Mouse (Mus musculus) MEL (cell line): ENCODE measurements around the gene Mslnl. TPM values are rescaled to one million over a fixed set of nuclear protein-coding genes. Genes with fewer than 3 reads are reported as not detected.

ENCODE experiments used
- DNase-seq: peaks from one replicate; pipeline ENCODE4 v3.0.0; 2011; ENCODE audit warnings: low read depth, low spot score
- H3K27ac ChIP-seq: 2 replicates; pipeline ENCODE4 v1.5.1; 2012; ENCODE audit warnings: low read depth, mild to moderate bottlenecking, control low read depth, low read length, moderate library complexity; ENCODE audit not compliant: control insufficient read depth
- H3K27me3 ChIP-seq, 2 experiments: fragments of 150-350 bp in 1 of 2; sonication (generic) in 1 of 2; 2 replicates each; pipeline ENCODE4 v1.6.1; 2012; ENCODE audit warnings: low read length in 2 of 2, mild to moderate bottlenecking in 2 of 2, improper control_type of control experiment in 1 of 2, moderate library complexity in 1 of 2; ENCODE audit not compliant: insufficient read depth in 2 of 2, control insufficient read depth in 1 of 2
- H3K36me3 ChIP-seq, 2 experiments: 2 replicates each; pipeline ENCODE4 v1.6.1; 2012 to 2014; ENCODE audit warnings: low read length in 2 of 2, improper control_type of control experiment in 1 of 2, inconsistent platforms in 1 of 2, mild to moderate bottlenecking in 1 of 2; ENCODE audit not compliant: insufficient read depth in 2 of 2, control insufficient read depth in 1 of 2
- H3K4me1 ChIP-seq, 2 experiments: fragments of 150-350 bp in 1 of 2; sonication (generic) in 1 of 2; 2 replicates each; pipeline ENCODE4 v1.6.1; 2012; ENCODE audit warnings: low read length in 2 of 2, improper control_type of control experiment in 1 of 2, mild to moderate bottlenecking in 1 of 2; ENCODE audit not compliant: insufficient read depth in 2 of 2, control insufficient read depth in 1 of 2
- H3K4me3 ChIP-seq, 2 experiments: fragments of 150-350 bp in 1 of 2; sonication (generic) in 1 of 2; 2 replicates each; pipeline ENCODE4 v1.5.1; 2012; ENCODE audit warnings: low read depth in 2 of 2, low read length in 2 of 2, mild to moderate bottlenecking in 2 of 2, moderate library complexity in 2 of 2, control low read depth in 1 of 2, improper control_type of control experiment in 1 of 2; ENCODE audit not compliant: control insufficient read depth in 1 of 2, insufficient read depth in 1 of 2
- H3K79me2 ChIP-seq: 2 replicates; pipeline ENCODE4 v1.6.1; 2012; ENCODE audit warnings: mild to moderate bottlenecking, low read length, moderate library complexity; ENCODE audit not compliant: control insufficient read depth, poor library complexity, insufficient read depth
- H3K9ac ChIP-seq: 2 replicates; pipeline ENCODE4 v1.6.1; 2012; ENCODE audit warnings: low read depth, mild to moderate bottlenecking, control low read depth, low read length, moderate library complexity; ENCODE audit not compliant: control insufficient read depth, poor library complexity, severe bottlenecking
- H3K9me3 ChIP-seq: fragments of 150-350 bp; sonication (generic); replicated peaks from 2 replicates; pipeline ENCODE4 v1.6.1; 2012; ENCODE audit warnings: mild to moderate bottlenecking, low read length, improper control_type of control experiment, moderate library complexity; ENCODE audit not compliant: insufficient read depth
- BHLHE40 ChIP-seq: IDR thresholded peaks from 2 replicates; pipeline ENCODE4 v1.6.1; 2012; ENCODE audit warnings: low read depth, mild to moderate bottlenecking, inconsistent platforms, low read length, improper control_type of control experiment, borderline replicate concordance
- E2F4 ChIP-seq: IDR thresholded peaks from 2 replicates; pipeline ENCODE4 v1.6.1; 2011; ENCODE audit warnings: low read depth, low read length, improper control_type of control experiment, borderline replicate concordance
- ELF1 ChIP-seq: IDR thresholded peaks from 2 replicates; pipeline ENCODE4 v1.6.1; 2014; ENCODE audit warnings: low read depth, mild to moderate bottlenecking, inconsistent platforms, low read length, improper control_type of control experiment, moderate library complexity
- JUND ChIP-seq: IDR thresholded peaks from 2 replicates; pipeline ENCODE4 v1.6.1; 2011; ENCODE audit warnings: low read depth, mild to moderate bottlenecking, improper control_type of control experiment, low read length
- KAT2A ChIP-seq: conservative IDR thresholded peaks from 2 replicates; pipeline ENCODE4 v1.6.1; 2012; ENCODE audit warnings: low read depth, low read length, improper control_type of control experiment, inconsistent platforms
- MEF2A ChIP-seq: IDR thresholded peaks from 2 replicates; pipeline ENCODE4 v1.6.1; 2014; ENCODE audit warnings: low read depth, mild to moderate bottlenecking, inconsistent platforms, low read length, improper control_type of control experiment; ENCODE audit not compliant: poor library complexity, insufficient replicate concordance, severe bottlenecking; ENCODE audit errors: extremely low read depth
- MXI1 ChIP-seq: IDR thresholded peaks from 2 replicates; pipeline ENCODE4 v1.6.1; 2011; ENCODE audit warnings: mild to moderate bottlenecking, low read depth, low read length, improper control_type of control experiment
- MYC ChIP-seq: IDR thresholded peaks from 2 replicates; pipeline ENCODE4 v1.6.1; 2011; ENCODE audit warnings: low read depth, mild to moderate bottlenecking, low read length, improper control_type of control experiment, moderate library complexity
- NRF1 ChIP-seq: IDR thresholded peaks from 2 replicates; pipeline ENCODE4 v1.6.1; 2014; ENCODE audit warnings: low read depth, mild to moderate bottlenecking, inconsistent platforms, low read length, improper control_type of control experiment, moderate library complexity; ENCODE audit not compliant: poor library complexity, insufficient read depth, severe bottlenecking
- POLR2A ChIP-seq, 2 experiments: IDR thresholded peaks; 2 replicates each; pipeline ENCODE4 v1.6.1; 2011 to 2012; ENCODE audit warnings: low read length in 2 of 2, mild to moderate bottlenecking in 2 of 2, control low read depth in 1 of 2, improper control_type of control experiment in 1 of 2, low read depth in 1 of 2, moderate library complexity in 1 of 2; ENCODE audit not compliant: control insufficient read depth in 1 of 2, insufficient read depth in 1 of 2, poor library complexity in 1 of 2
- POLR2AphosphoS5 ChIP-seq: IDR thresholded peaks from 2 replicates; pipeline ENCODE4 v1.6.1; 2012; ENCODE audit warnings: low read depth, borderline replicate concordance, mild to moderate bottlenecking, inconsistent platforms, low read length, moderate library complexity, mixed read lengths
- SMC3 ChIP-seq: IDR thresholded peaks from 2 replicates; pipeline ENCODE4 v1.6.1; 2011; ENCODE audit warnings: low read depth, low read length, improper control_type of control experiment
- TAL1 ChIP-seq: IDR thresholded peaks from 2 replicates; pipeline ENCODE4 v1.6.1; 2012; ENCODE audit warnings: mild to moderate bottlenecking, inconsistent platforms, low read length, moderate library complexity, mixed read lengths
- TCF12 ChIP-seq: IDR thresholded peaks from 2 replicates; pipeline ENCODE4 v1.6.1; 2014; ENCODE audit warnings: low read depth, mild to moderate bottlenecking, inconsistent platforms, low read length, improper control_type of control experiment, moderate library complexity
- USF2 ChIP-seq, 2 experiments: IDR thresholded peaks; 2 replicates each; pipeline ENCODE4 v1.6.1; 2011 to 2012; ENCODE audit warnings: improper control_type of control experiment in 2 of 2, low read length in 2 of 2, borderline replicate concordance in 1 of 2, inconsistent platforms in 1 of 2, low read depth in 1 of 2, mild to moderate bottlenecking in 1 of 2; ENCODE audit not compliant: insufficient read depth in 1 of 2
- ZC3H11A ChIP-seq: IDR thresholded peaks from 2 replicates; pipeline ENCODE4 v1.6.1; 2012; ENCODE audit warnings: low read depth, mild to moderate bottlenecking, inconsistent platforms, low read length, improper control_type of control experiment
- ZMIZ1 ChIP-seq: IDR thresholded peaks from 2 replicates; pipeline ENCODE4 v1.6.1; 2012; ENCODE audit warnings: low read depth, mild to moderate bottlenecking, inconsistent platforms, low read length, improper control_type of control experiment, moderate library complexity
- polyA plus RNA-seq, 2 experiments: library from polyadenylated mRNA; stranded (reverse) in 1 of 2; unstranded in 1 of 2; fragments of >175 nt in 1 of 2; fragments of >200 nt in 1 of 2; gene quantifications; 2 replicates each; pipeline versions ENCODE4 v1.2.1 to v1.2.4; 2012; ENCODE audit warnings: low replicate concordance in 2 of 2, low read depth in 1 of 2; ENCODE audit not compliant: insufficient read length in 2 of 2, insufficient read depth in 1 of 2, missing spikeins in 1 of 2
- total RNA-seq: library from RNA; depleted of rRNA; stranded (reverse); fragments of 300-350 nt; gene quantifications from 2 replicates; pipeline ENCODE4 v1.2.3, GENCODE M21; 2012

The Mslnl gene
- total and polyA plus RNA-seq, 3 experiments: 0.08 TPM; not detected in 1

- no peaks in the 10 kb centered on the region for H3K9me3 ChIP-seq
- H3K27me3 ChIP-seq: peaks cover 0 to 9% of the 10 kb centered on the region in 2 experiments; a peak in 3 of 4 replicates
- H3K36me3 ChIP-seq: no peaks in the 10 kb centered on the region
- no peaks in the 10 kb centered on the region for H3K79me2 ChIP-seq
- H3K4me3 ChIP-seq: no peak overlapping the region
- peaks cover 0 to 9% of the 10 kb centered on the region in 2 experiments; a peak in 2 of 4 replicates for H3K4me1 ChIP-seq
- DNase-seq: no peak
- H3K27ac ChIP-seq: no peak overlapping the region
- H3K9ac ChIP-seq: no peak overlapping the region
- TF ChIP-seq E2F4: no peak
- TF ChIP-seq JUND: no peak
- no peak for TF ChIP-seq ZMIZ1
- no peak for TF ChIP-seq MXI1
- TF ChIP-seq POLR2AphosphoS5: no peak
- TF ChIP-seq KAT2A: no peak
- TF ChIP-seq BHLHE40: no peak
- no peak for TF ChIP-seq MYC
- no peak for TF ChIP-seq TCF12
- TF ChIP-seq ZC3H11A: no peak
- TF ChIP-seq NRF1: no peak
- no peak for TF ChIP-seq USF2 (IDR thresholded peaks at IDR 0.05; ENCODE audit: borderline replicate concordance in 1 of 2, insufficient read depth in 1 of 2, low read depth in 1 of 2, low read length in 2 of 2)
- no peak for TF ChIP-seq SMC3
- no peak for TF ChIP-seq ELF1
- TF ChIP-seq MEF2A: no peak
- no peak for TF ChIP-seq TAL1
Observed at GRCm38 (mm10) chr17:25711136-25711535, 24.7 kb upstream of the Mslnl start.

GRCm38 (mm10) chr17:25715627-25716026, 20.2 kb upstream of the Mslnl start:
- DNase-seq: no peak
- TF ChIP-seq POLR2A (IDR thresholded peaks at IDR 0.05; ENCODE audit: control insufficient read depth in 1 of 2, insufficient read depth in 1 of 2, low read depth in 1 of 2, low read length in 2 of 2, poor library complexity in 1 of 2) (0 out of 4 replicates have a peak, but pooled peaks of 1 of the 2 experiments have one; percentile 15), JUND (no peak)
- TF ChIP-seq, all 39 proteins: peak for 1
- H3K27ac ChIP-seq: no peak overlapping the region
- peaks cover 0 to 10% of the 10 kb centered on the region in 2 experiments; a peak in 2 of 4 replicates for H3K4me1 ChIP-seq
- H3K9ac ChIP-seq: no peak overlapping the region
- no peaks in the 10 kb centered on the region for H3K79me2 ChIP-seq
- no peaks in the 10 kb centered on the region for H3K36me3 ChIP-seq
- no peaks in the 10 kb centered on the region for H3K9me3 ChIP-seq
- H3K27me3 ChIP-seq: 0 out of 4 replicates have a peak, but pooled peaks cover 0 to 1% of the 10 kb centered on the region in 2 experiments
- no peak overlapping the region for H3K4me3 ChIP-seq
